Mouse (Mus musculus): Measurements from ENCODE around the gene Mydgf. TPM values are rescaled to one million over a fixed set of nuclear protein-coding genes. Genes with fewer than 3 reads are reported as not detected.
A peak's percentile ranks its signal among the peaks of the same experiment; 100 is the strongest.

Gene Mydgf
- 10 to 100 TPM; 48.3 to 53.7 TPM for total RNA-seq (2021)
- long read RNA-seq, transcript Mydgf-201 (6 exons, 1,710 nt), result major isoform, 113 of 126 reads
- long read RNA-seq, partial matches to known transcripts, result 12 of 126 reads
- long read RNA-seq, other reads (novel, unspliced or antisense), result 1 of 126 reads

DNA sequence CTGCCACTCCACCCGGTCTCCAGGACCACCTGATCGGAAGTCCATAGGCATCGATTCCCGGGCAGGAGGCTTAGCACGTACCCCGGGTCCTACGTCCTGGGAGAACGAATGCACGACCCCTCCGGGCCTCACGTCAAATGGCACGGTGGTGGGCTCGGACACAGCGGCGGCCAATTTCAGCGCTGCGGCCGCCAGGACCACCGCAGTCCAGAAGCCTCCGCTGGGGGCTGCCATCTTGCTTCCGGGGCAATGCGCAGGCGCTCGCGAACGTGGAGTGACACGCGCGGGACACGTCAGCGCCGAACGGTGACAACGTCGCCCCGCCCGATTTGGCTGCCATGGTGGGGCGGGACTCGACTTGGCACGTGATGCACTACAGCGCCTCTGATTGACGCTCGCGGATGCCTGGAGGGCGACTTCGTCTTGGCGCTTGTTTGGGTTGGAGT lies at the start of gene Mydgf:
Gene Mydgf, minus strand, starts transcription at position 263 of the 446 bp plus-strand sequence.
- DNase-seq (ENCODE audit: low spot score in 2 of 2), result peak; percentile 96 to 98

GRCm38 (mm10) chr17:56233389-56233788 lies 49.7 kb upstream of the Mydgf start:
- no peak for DNase-seq (ENCODE audit: low spot score in 2 of 2)

DNA sequence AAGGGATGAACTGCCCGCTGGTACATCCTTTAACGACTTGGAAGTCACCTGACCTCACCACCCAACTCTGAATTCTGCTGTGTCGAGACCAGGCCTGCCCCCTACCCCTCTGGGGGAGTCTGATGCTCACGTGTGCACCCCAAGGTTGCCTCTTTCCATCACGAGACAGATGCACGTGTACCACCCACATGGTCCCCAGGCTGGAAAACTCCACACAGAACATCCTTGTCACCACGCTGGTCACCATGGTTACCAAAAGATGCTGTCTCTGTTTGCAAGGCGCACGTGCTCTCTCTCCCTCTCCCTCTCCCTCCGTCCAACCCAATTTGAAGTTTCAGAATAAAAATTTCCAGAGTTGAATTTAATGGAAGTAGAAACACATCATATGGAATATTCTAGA lies 46.2 kb upstream of the Mydgf start:
- peak; percentile 57 to 64 for DNase-seq (ENCODE audit: low spot score in 2 of 2)

DNA sequence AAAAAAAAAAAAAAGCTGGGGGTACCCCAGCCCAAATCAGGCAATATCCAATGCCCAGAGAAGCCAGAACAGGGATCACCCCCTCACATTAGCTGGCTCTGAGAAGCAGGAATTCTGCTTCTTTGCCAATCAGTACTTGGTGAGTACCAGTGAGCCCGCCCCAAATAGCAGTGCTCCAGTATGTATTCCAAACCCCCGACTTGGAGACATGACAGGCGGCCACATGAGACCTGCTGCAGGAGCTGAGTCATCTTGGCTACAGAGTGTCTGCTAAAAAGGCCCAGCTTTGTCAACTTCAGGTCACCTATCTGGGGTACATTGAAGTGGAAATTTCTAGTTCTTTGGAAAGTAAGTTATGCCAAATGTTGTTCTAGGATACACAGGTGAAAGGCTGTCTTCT lies 42.8 kb upstream of the Mydgf start:
- DNase-seq (ENCODE audit: low spot score in 2 of 2), result no peak

DNA sequence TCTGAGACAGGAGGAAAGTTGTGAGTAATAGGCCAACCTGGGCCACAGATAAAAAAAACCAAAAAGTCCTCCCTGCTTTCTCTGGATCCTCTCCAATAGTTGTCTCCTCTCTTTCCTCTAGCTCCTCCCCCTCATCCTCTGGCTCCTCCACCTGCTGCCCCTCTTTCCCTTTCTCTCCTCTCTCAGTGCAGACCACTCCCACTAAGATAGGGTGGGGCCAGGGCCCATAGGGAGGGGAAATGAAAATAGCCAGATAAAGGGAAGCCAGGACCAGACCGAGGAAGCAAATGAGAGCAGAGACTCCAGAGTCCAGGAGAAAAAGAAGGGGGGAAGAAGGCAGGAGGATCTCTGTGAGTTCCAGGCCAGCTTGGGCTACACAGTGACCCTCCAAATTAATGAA lies 41.2 kb upstream of the Mydgf start:
- no peak for DNase-seq (ENCODE audit: low spot score in 2 of 2)

GRCm38 (mm10) chr17:56219805-56220204 lies 36.1 kb upstream of the Mydgf start:
- no peak for DNase-seq (ENCODE audit: low spot score in 2 of 2)

GRCm38 (mm10) chr17:56219251-56219650 lies 35.5 kb upstream of the Mydgf start:
- no peak for DNase-seq (ENCODE audit: low spot score in 2 of 2)

- peak; percentile 82 to 88 for DNase-seq (ENCODE audit: low spot score in 2 of 2)
Observed at GRCm38 (mm10) chr17:56218377-56219191, 34.9 kb upstream of the Mydgf start, which contains the start of gene Dpp9. TSS of gene Dpp9 (minus strand) at chr17:56218905.

- DNase-seq (ENCODE audit: low spot score in 2 of 2), result peak; percentile 28 to 38
Observed at GRCm38 (mm10) chr17:56217670-56218069, 34.0 kb upstream of the Mydgf start.

DNA sequence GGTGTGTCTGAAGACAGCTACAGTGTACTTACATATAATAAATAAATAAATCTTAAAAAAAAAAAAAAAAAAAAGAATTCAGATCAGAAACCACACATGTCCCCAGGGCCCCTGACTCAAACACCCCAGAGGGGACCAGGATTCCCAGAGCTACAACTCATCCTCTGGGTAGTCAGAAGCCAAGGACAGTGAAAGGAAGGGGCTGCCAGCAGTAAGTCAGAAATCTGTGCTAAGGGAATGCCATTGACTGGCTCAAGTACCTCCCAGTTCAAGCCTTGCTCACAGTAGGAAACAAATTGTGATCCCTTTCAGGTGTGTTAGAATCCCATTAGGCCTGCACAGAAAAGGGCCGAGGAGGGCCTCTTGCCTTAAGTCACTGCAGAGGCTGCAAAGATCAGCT lies 30.5 kb upstream of the Mydgf start:
- no peak for DNase-seq (ENCODE audit: low spot score in 2 of 2)

DNA sequence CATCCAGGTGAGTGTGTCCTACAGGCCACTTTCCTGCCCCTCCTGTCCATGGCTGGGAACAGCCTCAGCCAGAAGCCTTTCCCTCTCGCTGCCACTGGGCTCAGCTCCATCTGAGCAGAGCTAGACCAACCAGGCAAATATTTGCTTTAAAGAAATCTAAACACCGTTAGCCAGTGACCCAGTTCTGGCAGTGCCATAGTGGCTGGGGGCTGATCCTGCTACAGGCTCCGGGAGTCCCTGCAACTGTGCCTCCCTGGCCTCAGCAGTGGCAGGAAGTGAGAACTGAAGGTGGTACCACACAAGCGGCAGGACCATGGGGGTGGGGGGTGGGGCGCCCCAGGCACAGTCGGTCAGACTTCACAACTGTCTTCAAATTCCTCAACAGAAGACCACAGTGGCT lies 29.0 kb upstream of the Mydgf start:
- no peak for DNase-seq (ENCODE audit: low spot score in 2 of 2)

DNA sequence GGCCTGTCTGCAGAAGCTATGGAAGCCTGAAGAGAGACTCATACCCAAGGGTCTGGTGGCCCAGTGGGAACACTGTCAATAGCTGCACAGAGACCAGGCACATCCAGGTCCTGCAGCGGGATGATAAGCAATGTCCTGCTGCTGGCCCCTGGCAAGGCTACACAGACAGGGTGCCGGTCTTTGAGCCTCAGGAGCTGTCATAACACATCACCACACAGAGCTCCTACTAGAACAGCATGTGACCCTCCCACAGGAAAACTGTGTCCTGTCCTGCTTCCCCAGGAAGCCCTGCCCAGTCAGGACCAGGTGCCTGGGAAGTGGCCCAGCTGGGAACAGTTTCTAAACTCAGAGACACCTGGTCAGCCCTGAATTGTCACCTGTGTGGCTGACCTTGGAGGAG lies 27.4 kb upstream of the Mydgf start:
- no peak for DNase-seq (ENCODE audit: low spot score in 2 of 2)

DNA sequence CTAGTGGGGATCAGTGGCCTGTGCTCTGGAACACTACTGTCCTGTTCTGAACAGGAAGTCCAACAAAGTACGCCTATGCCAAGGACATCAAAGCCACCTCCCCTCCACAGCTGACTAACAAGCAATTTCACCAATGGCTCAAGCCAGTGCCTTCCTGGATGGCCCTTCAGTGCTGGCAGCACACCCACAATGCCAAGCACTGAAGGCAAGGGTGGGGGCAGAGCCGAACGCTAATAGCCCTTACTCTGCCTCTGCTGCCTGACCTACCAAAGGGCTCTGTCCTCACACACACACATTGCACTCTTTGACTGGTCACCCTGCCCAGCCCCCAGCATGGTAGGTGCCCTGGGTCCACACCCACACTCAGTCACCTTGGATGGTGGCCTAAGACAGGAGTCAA lies 25.1 kb upstream of the Mydgf start:
- DNase-seq (ENCODE audit: low spot score in 2 of 2), result no peak

- no peak for DNase-seq (ENCODE audit: low spot score in 2 of 2)
Observed at GRCm38 (mm10) chr17:56207963-56208530, 24.3 kb upstream of the Mydgf start.

GRCm38 (mm10) chr17:56206986-56207674 lies 23.4 kb upstream of the Mydgf start:
- no peak for DNase-seq (ENCODE audit: low spot score in 2 of 2)

- DNase-seq (ENCODE audit: low spot score in 2 of 2), result no peak
Observed at GRCm38 (mm10) chr17:56206276-56206884, 22.7 kb upstream of the Mydgf start.

DNA sequence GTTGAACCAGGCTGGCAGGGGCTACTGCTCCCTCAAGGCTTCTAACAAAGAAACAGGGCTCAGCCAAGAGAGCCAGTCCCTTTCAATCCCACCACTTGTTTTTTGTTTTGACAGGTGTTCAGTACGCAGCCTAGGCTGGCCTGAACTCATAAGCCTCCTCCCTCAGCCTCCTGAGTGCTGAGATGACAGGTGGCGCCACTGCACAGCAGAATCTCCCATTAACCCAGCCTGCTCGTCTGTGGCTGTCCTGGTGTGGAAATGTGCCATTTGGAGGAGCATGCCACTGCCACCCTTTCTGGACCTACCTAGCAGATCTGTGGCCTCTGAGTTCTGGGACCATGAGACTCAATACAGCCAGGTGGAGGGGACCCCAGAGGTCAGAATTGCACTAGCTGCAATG lies 20.0 kb upstream of the Mydgf start:
- no peak for DNase-seq (ENCODE audit: low spot score in 2 of 2)

DNA sequence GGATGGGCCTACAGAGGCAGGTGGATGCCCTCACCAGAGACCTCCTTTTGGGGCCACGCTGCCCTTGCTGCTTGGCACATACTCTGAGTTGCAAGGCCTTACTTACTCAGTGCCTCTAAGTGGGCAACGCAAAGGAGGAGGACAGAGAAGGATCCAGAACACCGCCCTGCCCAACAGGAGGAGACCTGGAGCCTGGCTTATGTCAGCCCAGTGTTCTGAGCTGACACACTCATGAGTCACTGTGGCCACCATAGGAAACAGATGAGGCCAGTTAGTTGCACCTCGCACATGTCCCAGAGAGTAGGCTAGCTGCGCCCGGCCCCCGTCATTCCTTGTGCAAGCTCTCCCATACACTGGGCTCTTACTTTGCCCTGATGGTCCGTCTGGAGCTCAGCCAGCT lies 18.8 kb upstream of the Mydgf start:
- no peak for DNase-seq (ENCODE audit: low spot score in 2 of 2)

GRCm38 (mm10) chr17:56201642-56202041 lies 17.9 kb upstream of the Mydgf start:
- DNase-seq (ENCODE audit: low spot score in 2 of 2), result no peak

DNA sequence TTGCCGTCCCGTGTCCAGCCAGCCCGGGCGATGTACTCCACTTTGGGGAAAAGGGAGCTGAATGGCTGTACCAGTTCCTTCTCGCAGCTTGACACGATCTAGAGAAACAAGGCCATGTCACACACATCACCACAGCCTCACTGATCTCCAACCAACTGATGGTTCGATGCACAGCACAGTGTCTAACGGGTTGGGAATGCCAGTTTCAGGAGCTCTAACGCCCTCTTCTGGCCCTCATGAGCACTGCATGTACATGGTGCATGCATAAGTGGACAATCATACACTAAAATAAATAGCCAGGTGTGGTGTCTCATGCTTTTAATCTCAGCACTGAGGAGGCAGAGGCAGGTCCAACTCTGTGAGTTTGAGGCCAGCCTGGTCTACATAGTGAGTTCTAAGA lies 16.9 kb upstream of the Mydgf start:
- no peak for DNase-seq (ENCODE audit: low spot score in 2 of 2)

DNA sequence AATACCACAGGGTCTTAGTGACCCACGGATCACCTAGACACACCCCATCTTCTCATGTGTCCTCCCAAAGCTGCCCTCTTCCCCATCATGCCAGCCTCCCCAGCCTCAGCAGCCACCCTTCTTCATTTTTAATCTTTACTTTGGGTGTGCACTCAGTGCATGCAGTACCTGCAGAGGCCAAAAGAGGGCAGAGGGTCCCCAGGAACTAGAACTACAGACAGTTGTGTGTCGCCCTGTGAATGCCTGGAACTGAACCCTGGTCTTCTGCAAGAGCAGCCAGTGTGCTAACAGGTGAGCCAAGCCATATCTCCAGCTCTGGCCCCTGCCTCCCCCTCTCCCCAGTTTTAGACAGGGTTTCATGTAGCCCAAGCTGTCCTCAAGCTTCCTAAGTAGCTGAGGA lies 13.1 kb upstream of the Mydgf start:
- DNase-seq (ENCODE audit: low spot score in 2 of 2), result no peak

- no peak for DNase-seq (ENCODE audit: low spot score in 2 of 2)
Observed at GRCm38 (mm10) chr17:56194765-56195164, 11.0 kb upstream of the Mydgf start.

Data from layer of hippocampus, postnatal 10 days (tissue).